Mouse (Mus musculus): ENCODE data around the gene Pcgf3.

DNA sequence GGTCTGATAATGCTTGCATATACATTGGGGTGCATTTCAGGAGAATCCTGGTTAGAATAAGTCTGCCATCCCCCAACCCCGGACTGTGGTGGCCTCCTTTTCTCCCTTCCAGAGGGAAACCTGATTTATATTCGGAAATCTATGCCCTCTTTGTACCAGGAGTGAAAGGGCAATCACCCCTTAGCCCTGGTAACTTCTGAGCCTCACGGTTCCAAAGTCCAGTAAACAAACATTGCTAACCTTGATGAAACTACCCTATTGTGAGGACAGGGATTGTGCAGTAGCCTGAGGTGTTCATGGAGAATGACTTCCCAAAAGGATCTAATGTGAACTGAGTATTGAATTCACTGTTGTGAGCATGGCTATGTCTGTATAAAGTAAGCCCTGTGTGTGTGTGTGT lies 6.9 kb upstream of the Pcgf3 start:
- TF ChIP-seq CTCF (IDR thresholded peaks at IDR 0.05; ENCODE audit: low read depth), result no peak
- no peak for TF ChIP-seq EP300 (optimal IDR thresholded peaks at IDR 0.05)
